Mouse (Mus musculus): Measurements from ENCODE around the gene Gm2000. TPM values are rescaled to one million over a fixed set of nuclear protein-coding genes. Genes with fewer than 3 reads are reported as not detected.
"Not testable (repeated sequence)": the region's sequence is repeated elsewhere in the genome, so short reads cannot be mapped to it uniquely, and the experiment has no call there.

Gene Gm2000
- total RNA-seq (2021) = 100 to 1,000 TPM; 380 to 411 TPM
- long read RNA-seq, transcript Gm2000-201 (1 exons, 445 nt) = major isoform, 51 of 51 reads
- long read RNA-seq, partial matches to known transcripts = 0 of 51 reads
- long read RNA-seq, other reads (novel, unspliced or antisense) = 0 of 51 reads

GRCm38 (mm10) chr1:156365740-156366139 is at the start of gene Gm2000:
Gm2000 (plus strand) TSS chr1:156366040.
- DNase-seq (ENCODE audit: low spot score in 2 of 2) = no peak

GRCm38 (mm10) chr1:156323126-156323525 is 42.7 kb upstream of the Gm2000 start:
- DNase-seq (ENCODE audit: low spot score in 2 of 2) = no peak

GRCm38 (mm10) chr1:156340847-156341246 is 25.0 kb upstream of the Gm2000 start:
- no peak for DNase-seq (ENCODE audit: low spot score in 2 of 2)

- no peak for DNase-seq (ENCODE audit: low spot score in 2 of 2)
These were observed 21.4 kb upstream of the Gm2000 start for GRCm38 (mm10) chr1:156344433-156344832.

DNA sequence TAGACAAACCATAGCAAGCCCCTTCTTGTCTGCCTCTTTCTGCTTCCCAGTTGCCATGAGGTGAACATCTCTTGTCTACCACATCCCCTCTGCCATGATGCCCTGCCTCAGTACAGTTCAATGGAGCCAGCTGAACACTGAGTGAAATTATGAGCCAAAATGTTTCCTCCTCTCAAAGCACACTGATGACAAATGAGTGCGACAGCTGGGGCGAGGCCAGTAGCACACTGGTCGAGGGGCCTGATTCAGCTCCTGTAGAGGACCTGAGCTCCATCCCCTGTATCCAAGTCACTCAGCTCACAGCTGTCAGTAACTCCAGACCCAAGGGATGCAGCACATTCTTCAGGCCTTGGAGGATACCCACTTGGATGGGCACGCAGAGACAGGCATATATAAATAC is 20.2 kb upstream of the Gm2000 start:
- no peak for DNase-seq (ENCODE audit: low spot score in 2 of 2)

DNA sequence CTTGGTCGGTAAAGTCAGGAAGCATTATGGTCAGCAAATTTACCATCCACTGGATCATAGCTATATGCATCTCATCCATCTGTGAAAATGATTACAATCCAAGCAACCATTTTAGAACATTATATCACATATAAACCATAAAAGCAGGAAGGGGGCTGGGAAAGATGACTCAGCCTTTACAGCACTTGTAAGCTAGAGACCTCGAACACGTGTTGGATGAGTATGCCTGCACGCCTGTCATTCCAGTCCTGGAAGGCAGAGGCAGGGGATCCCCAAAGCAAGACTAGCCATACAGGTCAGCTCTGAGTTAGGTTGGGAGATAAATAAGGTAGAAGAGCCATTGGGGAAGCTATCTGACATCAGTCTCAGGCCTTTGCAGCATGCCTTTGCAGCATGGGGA is 16.8 kb upstream of the Gm2000 start:
- no peak for DNase-seq (ENCODE audit: low spot score in 2 of 2)

DNA sequence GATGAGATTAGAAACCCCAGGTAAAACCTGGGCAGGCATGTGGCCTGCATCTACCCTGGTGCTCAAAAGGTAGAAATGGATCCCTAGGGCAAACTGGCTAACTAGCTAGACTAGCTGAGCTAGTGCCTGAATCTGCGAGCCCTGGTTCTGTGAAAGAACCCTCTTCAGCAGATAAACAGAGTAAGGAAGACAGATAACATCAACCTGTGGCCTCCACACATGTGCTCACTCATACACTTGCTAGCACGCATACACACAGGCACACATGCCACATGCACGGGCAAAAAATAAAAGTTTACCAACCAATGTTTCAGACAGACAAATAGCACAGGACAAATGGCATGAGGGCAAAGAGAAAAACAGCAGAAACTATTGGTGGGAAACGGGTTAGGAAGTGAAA is 15.4 kb upstream of the Gm2000 start:
- no peak for DNase-seq (ENCODE audit: low spot score in 2 of 2)

DNA sequence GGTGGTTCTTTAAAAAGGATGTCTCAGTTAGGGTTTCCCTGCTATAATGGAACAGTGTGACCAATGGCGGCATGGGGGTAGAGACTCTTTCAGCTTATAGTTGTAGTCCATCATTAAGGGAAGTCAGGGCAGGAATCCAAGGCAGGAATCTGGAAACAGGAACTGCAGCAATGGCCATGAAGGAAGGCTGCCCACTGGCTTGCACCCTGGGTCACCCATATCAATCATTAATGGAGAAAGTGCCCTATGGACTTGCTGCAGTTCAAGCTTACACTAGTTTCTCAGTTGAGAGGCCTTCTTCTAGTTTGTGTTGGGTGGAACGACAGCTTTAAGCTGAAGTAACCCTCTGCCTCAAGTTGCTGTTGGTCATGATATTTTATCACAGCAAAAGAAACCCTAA is 13.4 kb upstream of the Gm2000 start:
- DNase-seq (ENCODE audit: low spot score in 2 of 2) = no peak

- no peak for DNase-seq (ENCODE audit: low spot score in 2 of 2)
These were observed 15.4 kb downstream of the Gm2000 start for GRCm38 (mm10) chr1:156381217-156381616.

DNA sequence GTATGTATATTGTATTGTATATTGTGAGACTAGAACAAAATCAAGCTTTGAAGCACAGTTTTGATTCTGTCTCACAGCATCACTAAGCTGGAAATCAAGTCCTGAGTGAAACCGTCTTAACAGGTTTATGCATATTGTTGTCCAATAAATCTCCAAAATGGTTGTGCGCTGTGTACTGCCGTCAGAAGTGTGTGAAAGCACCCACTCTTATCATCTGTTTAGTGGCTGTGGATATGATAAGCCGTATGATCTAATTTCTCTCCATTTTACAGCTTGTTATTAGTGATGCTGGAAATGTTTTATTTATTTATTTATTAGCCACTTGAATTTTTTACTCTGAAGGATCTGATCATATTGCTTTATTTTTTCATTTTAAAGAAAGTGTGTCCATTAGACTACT is 20.4 kb downstream of the Gm2000 start:
- DNase-seq (ENCODE audit: low spot score in 2 of 2) = no peak

GRCm38 (mm10) chr1:156386880-156387279 is 21.0 kb downstream of the Gm2000 start:
- DNase-seq (ENCODE audit: low spot score in 2 of 2) = no peak

- DNase-seq (ENCODE audit: low spot score in 2 of 2) = no peak
These were observed 27.3 kb downstream of the Gm2000 start for GRCm38 (mm10) chr1:156393148-156393547.

- not testable (repeated sequence) for DNase-seq (ENCODE audit: low spot score in 2 of 2)
These were observed 34.3 kb downstream of the Gm2000 start for GRCm38 (mm10) chr1:156400159-156400558.

DNA sequence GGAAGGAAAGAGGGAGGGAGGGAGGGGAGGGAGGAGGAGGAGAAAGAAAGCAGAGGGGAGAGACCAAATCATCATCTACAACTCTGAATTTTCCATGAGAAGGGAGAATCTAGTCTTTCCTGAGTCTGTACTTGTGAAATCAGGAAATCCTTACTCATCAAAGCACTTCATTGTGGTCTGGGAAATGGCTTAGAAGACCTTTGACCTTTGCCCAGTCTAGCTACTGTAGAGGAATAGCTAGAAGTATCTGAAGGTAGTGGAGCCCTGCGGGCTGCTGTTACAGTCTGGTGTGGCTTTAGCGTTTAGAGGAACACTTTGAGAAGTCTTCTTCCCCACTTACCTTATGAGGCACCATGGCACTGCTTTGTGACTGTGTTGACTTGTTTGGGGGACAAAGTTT is 36.7 kb downstream of the Gm2000 start:
- no peak for DNase-seq (ENCODE audit: low spot score in 2 of 2)

- DNase-seq (ENCODE audit: low spot score in 2 of 2) = no peak
These were observed 37.4 kb downstream of the Gm2000 start for GRCm38 (mm10) chr1:156403251-156403650.

- DNase-seq (ENCODE audit: low spot score in 2 of 2) = no peak
These were observed 42.2 kb downstream of the Gm2000 start for GRCm38 (mm10) chr1:156408004-156408403.

GRCm38 (mm10) chr1:156408521-156408920 is 42.7 kb downstream of the Gm2000 start:
- DNase-seq (ENCODE audit: low spot score in 2 of 2) = no peak

Other genes with a start within 250 kb of the Gm2000 start
- gene Fam163a, start 161.0 kb upstream of the Gm2000 start, total RNA-seq (2021) = 10 to 100 TPM; 29.0 to 35.8 TPM
- gene Tdrd5, start 62.4 kb upstream of the Gm2000 start, total RNA-seq (2021) = 1 to 10 TPM; 5.4 to 6.5 TPM
- gene Nphs2, start 55.3 kb upstream of the Gm2000 start, total RNA-seq (2021) = under 1 TPM in 1 of 2 experiments, not detected in 1; 0.51 TPM
- 1 to 10 TPM in 1 of 2 experiments, under 1 TPM in 1; 0.89 to 1.1 TPM for gene Axdnd1, start 55.1 kb downstream of the Gm2000 start, total RNA-seq (2021)
- 10 to 100 TPM; 44.3 to 48.3 TPM for gene Soat1, start 108.3 kb downstream of the Gm2000 start, total RNA-seq (2021)
- gene Gm10031, start 158.0 kb downstream of the Gm2000 start, total RNA-seq (2021) = 10 to 100 TPM; 40.4 to 48.0 TPM
- 10 to 100 TPM; 71.4 to 71.8 TPM for gene Abl2, start 192.7 kb downstream of the Gm2000 start, total RNA-seq (2021)